Mouse (Mus musculus): ENCODE measurements around the gene Ankrd63.

Ankrd63 gene

GRCm38 (mm10) chr2:118693370-118693966 lies 10.3 kb downstream of the Ankrd63 start:
- in situ Hi-C loops (cut with MseI, MboI), result loop anchor here in 1 of 2 experiments (5.0 kb wide), 1 partner anchor 56 kb away; no protein-coding TSS in a partner anchor

- in situ Hi-C loops (cut with MseI, MboI), result loop anchor here (5.0 kb wide), 1 partner anchor 53 kb away; no protein-coding TSS in a partner anchor
These were observed 13.9 kb downstream of the Ankrd63 start for GRCm38 (mm10) chr2:118689875-118690274.

GRCm38 (mm10) chr2:118687791-118688190 lies 16.0 kb downstream of the Ankrd63 start:
- in situ Hi-C loops (cut with MseI, MboI), result loop anchor here in 1 of 2 experiments (5.0 kb wide), 1 partner anchor 50 kb away; no protein-coding TSS in a partner anchor

- in situ Hi-C loops (cut with MseI, MboI), result loop anchor here in 1 of 2 experiments (5.0 kb wide), 1 partner anchor 49 kb away; no protein-coding TSS in a partner anchor
These were observed 17.1 kb downstream of the Ankrd63 start for GRCm38 (mm10) chr2:118686693-118687092.

GRCm38 (mm10) chr2:118685088-118685487 lies 18.7 kb downstream of the Ankrd63 start:
- in situ Hi-C loops (cut with MseI, MboI), result loop anchor here in 1 of 2 experiments (5.0 kb wide), 1 partner anchor 48 kb away; no protein-coding TSS in a partner anchor

- in situ Hi-C loops (cut with MseI, MboI), result no loop called here
These were observed 21.1 kb downstream of the Ankrd63 start for GRCm38 (mm10) chr2:118682544-118683260.

- in situ Hi-C loops (cut with MseI, MboI), result no loop called here
These were observed 22.8 kb downstream of the Ankrd63 start for GRCm38 (mm10) chr2:118680926-118681325.

- in situ Hi-C loops (cut with MseI, MboI), result no loop called here
These were observed 24.2 kb downstream of the Ankrd63 start for GRCm38 (mm10) chr2:118679577-118679976.

- in situ Hi-C loops (cut with MseI, MboI), result no loop called here
These were observed 25.9 kb downstream of the Ankrd63 start for GRCm38 (mm10) chr2:118677817-118678216.

GRCm38 (mm10) chr2:118676839-118677741 lies 26.7 kb downstream of the Ankrd63 start:
- in situ Hi-C loops (cut with MseI, MboI), result no loop called here

GRCm38 (mm10) chr2:118674500-118674899 lies 29.3 kb downstream of the Ankrd63 start:
- in situ Hi-C loops (cut with MseI, MboI), result no loop called here

- in situ Hi-C loops (cut with MseI, MboI), result no loop called here
These were observed 29.9 kb downstream of the Ankrd63 start for GRCm38 (mm10) chr2:118673686-118674465.

GRCm38 (mm10) chr2:118671728-118672127 lies 32.0 kb downstream of the Ankrd63 start:
- in situ Hi-C loops (cut with MseI, MboI), result no loop called here

- in situ Hi-C loops (cut with MseI, MboI), result no loop called here
These were observed 34.0 kb downstream of the Ankrd63 start for GRCm38 (mm10) chr2:118669785-118670184.

GRCm38 (mm10) chr2:118669245-118669644 lies 34.5 kb downstream of the Ankrd63 start:
- in situ Hi-C loops (cut with MseI, MboI), result no loop called here

GRCm38 (mm10) chr2:118667181-118667580 lies 36.6 kb downstream of the Ankrd63 start:
- in situ Hi-C loops (cut with MseI, MboI), result no loop called here

- in situ Hi-C loops (cut with MseI, MboI), result no loop called here
These were observed 38.1 kb downstream of the Ankrd63 start for GRCm38 (mm10) chr2:118665616-118666015.

- in situ Hi-C loops (cut with MseI, MboI), result no loop called here
These were observed 38.7 kb downstream of the Ankrd63 start for GRCm38 (mm10) chr2:118664975-118665516.

- in situ Hi-C loops (cut with MseI, MboI), result no loop called here
These were observed 39.7 kb downstream of the Ankrd63 start for GRCm38 (mm10) chr2:118663804-118664766.

Data from mouse trophoblast stem cell (cell line).